Mouse (Mus musculus): ENCODE measurements around the gene Sptbn4.

Gene Sptbn4

DNA sequence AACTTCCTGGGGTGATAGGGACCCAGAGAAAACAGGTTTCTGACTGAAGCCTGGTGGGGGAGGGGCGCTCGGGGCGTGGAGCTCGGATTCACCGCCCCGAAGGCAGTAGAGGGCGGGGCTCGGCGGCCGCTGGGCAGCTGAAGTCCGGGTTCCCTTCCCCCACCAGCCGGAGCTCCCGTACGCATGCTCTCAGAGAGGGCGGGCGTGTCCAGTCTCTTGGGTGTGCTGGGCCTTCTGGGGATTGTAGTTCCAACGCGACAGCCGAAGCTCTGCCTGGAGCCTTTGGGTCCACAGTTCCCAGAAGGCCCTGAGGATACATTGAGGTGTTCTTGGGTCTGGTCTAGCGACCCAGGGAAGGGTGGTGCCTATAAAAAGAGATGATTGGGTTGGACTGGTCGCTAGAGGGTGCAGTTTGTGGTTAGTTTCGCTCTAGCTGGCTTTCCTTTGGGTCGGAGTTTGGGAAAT, 27.0 kb upstream of the Sptbn4 start:
- DNase-seq (ENCODE audit: low spot score) = peak; percentile 95

DNA sequence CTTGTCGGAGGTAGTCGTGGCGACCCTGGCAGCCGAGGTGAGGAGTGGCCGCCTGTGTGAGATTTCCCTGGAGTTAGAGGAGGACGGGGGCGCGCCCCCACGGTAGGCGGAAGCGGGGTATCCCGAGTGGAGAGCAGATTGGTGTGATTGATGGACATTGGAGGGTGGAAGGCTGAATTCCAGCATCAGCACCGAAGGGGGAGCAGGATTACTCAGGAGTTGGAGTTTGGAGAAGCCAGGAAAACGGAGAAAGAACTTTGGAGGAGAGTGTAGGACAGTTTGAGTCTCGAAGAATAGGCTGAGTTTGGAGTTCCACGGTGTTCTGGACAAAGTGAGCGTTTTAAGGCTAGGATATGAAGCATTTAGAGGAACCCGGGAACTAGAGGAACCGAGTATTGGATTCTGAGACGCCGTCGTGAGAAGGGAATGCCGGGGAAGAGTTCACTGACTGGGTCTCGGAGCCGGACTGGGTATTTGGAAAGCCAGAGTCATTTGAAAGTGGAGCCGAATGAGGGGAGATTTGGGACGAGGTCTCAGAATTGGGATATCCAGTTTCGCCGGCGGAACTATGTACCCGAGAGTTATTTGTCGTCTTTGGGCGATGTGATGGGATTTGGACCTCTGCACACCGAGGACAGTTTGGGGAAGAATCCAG, 26.5 kb upstream of the Sptbn4 start:
- no peak for DNase-seq (ENCODE audit: low spot score)

DNA sequence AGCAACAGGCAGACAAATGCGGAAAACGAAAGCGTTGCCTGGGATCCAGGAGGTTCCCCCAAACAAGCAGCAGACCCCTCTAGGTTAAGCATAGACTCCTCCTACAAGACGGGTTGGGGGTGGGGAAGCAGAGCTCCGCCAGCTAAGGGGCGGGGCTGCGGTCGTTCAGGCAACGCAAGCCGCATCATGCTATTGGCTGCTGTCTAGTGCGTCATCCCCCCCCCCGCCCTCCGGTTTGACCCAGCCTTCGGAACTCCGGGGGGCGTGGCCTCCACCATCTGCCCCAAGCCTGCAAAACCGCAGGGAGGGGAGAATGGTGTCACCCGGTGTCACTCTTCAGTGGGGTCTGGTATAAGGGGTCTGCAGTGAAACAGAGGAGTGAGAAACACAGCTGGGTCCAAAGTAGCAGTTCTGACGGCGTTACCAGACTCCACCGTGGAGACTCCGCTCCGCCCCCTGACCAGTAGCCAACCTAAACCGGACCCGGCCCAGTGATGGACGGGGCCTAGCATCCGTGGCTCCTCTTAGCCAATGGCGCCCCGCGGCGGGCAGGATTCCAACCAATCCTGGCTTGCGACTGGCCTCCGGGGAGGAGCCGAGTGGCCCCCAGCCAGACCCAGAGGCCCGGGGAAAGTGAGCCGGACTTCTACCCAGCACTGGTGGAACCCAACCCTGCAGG, 25.8 kb upstream of the Sptbn4 start, which contains the start of gene Sertad3:
TSS of gene Sertad3 (plus strand) at position 613 of the 679 bp plus-strand sequence.
- peak; percentile 99 for DNase-seq (ENCODE audit: low spot score)

DNA sequence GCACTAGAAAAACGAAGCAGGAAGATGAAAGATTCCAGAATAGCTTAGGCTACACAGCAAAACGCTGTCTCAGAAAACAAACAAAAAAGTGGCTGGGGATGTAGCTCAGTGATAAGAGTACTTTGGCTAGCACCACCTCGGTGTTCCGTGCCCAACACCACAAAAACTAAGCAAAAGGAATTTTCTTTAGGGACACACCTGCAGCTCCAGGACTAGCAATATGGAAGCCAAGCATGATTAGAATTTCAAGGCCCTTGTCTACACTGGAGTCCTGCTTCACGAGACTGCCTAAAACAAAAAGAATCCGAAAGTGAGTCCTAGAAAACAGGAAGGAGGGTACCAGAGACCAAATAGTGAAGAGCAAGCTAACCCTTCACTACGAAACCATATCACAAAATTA, 25.1 kb upstream of the Sptbn4 start:
- no peak for DNase-seq (ENCODE audit: low spot score)

DNA sequence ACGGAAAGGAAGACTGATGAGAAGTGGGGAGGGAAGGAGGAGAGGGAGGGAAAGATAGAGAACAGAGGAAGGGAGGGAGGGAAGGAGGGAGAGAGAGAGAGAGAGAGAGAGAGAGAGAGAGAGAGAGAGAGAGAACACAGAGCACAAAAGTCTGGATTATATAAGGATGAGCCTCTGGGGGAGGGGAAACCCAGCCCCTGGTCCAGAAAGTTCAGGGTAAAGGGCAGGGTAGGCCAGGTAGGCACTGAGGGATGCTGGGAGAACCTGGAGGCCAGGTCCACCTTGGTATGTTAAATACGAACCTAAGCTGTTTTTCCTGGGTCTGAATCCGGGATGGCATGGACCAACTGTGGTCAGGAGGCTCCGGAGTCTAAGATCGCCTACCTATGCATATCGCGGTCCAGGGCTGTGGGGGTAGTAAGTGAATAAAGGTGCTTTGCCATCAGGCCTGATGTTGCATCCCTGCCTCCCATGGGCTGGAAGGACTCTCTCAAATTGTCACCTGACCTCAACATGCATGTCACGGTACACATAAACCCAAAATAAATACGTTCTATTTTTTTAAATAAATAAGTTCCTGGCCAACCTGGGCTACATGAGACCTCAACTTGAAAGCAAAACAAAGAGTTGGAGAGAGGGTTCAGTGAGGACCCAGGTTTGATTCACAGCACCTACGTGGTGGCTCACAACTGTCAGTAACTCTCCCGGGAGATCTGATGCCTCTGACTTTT, 24.1 kb upstream of the Sptbn4 start:
- no peak for DNase-seq (ENCODE audit: low spot score)

DNA sequence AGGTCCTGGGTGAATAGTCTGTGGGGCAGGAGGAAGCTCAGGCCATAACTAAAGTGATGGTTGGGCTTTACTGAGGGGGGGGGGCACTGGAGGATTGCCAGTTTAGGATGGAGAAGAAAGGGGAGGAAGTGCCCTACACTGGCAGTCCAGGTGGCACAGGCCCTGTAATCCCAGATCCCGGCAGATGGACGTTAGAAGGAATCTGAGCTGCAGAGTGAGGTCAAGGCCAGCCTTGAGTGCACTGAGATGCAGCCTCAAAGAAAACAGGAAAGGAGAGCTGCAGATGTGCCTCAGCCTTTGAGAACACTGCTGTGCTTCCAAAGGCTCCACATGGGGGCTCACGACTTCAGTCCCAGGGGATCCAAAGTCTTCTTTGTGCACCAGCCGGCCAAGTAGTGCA, 20.2 kb upstream of the Sptbn4 start:
- no peak for DNase-seq (ENCODE audit: low spot score)

DNA sequence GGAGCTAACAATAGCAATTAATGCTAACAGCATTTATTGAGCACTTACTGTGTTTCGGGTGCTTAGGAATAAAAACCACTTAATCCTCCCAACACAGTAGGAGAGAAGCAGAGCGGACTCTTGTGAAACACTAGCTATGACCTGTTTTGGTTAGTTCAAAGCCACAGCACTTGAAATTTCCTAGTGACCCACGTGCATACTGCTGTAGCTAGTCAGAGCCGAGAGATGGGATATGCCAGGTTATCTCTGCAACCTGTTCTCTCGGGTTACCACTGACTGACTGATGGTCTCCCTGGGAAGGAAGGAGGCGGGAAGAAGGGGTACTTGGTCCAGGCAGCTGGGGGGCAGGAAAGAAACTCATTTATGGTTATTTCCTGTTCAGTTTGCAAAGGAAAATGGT, 13.0 kb upstream of the Sptbn4 start:
- DNase-seq (ENCODE audit: low spot score) = no peak

DNA sequence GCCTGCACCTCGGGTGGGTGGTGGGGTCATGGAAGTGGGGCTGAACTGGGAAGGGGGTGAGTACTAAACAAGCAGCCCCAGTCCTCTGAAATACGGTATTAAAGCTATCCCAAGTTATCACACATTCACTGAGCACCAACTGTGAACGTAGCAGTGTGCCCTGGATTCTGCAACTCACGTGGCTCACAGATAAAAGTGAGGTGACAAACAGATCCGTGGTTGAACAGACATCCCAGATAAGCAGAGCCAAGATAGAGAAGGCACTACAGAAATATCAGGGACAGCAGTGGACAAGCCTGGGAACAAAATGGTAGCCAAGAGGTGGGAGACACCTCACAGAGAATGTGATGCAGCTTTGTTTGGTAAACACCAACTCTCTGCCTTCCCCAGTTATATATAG, 12.2 kb upstream of the Sptbn4 start:
- DNase-seq (ENCODE audit: low spot score) = no peak

DNA sequence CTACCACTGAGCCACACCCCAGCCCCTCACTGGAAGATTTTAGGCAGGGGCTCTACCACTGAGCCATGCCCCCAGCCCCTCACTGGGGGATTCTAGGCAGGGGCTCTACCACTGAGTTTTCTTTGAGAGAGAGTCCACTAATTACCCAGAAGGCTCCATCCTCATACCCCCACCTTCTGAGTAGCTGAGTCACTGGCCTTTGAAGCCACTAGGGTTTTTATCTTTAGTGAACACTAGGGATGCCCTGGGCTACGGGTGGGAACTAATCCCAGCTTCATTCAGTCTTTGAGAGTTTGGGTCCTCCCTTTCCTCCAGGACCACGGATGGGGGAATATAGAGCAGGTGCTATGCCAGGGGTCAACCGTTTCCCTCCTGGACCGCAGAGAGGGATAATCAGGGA, 11.1 kb upstream of the Sptbn4 start:
- no peak for DNase-seq (ENCODE audit: low spot score)

DNA sequence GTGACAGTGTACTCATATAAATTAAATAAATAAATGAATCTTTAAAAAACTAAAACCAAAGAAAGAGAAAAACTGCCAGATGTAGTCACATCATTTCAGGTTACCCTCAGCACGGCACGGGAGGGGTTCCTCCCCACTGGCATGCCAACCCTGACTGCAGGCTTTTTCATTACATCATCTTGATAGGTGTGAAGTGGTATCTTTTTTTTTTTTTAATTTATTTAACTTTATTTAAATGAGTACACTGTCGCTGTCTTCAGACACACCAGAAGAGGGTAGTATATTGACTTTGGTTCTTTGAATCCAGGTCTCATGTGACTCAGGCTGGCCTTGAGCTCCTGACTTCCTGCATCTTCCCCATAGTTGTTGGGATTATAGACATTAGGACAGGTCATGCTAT, 7.8 kb upstream of the Sptbn4 start:
- no peak for DNase-seq (ENCODE audit: low spot score)

DNA sequence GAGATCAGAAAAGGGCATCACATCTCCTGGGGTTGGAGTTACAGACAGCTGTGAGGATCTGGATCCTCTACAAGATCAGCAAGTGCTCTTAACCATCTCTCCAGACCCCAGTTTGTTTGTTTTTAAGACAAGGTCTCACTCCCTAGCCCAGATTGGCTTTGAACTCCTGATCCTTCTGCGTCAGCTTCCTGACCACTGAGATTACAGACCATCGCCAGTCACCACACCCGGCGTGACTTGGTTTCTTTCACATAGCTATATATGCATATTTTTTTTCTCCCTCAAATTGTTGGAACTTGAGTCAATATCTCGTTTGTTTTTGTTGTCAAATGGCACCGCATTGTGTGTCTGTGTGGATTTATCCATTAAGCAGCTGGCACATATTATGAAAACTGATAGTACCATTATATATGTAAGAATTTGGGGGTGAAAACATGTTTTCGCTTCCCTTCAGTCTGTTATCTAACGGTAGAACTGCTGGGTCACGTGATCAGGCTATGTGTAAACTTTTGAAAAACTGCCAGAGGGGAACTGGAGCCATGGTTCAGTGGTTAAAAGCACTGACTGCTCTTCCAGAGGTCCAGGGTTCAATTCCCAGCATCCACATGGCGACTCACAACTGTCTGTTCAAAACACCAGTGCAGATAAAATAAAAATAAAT, 7.1 kb upstream of the Sptbn4 start:
- no peak for DNase-seq (ENCODE audit: low spot score)

DNA sequence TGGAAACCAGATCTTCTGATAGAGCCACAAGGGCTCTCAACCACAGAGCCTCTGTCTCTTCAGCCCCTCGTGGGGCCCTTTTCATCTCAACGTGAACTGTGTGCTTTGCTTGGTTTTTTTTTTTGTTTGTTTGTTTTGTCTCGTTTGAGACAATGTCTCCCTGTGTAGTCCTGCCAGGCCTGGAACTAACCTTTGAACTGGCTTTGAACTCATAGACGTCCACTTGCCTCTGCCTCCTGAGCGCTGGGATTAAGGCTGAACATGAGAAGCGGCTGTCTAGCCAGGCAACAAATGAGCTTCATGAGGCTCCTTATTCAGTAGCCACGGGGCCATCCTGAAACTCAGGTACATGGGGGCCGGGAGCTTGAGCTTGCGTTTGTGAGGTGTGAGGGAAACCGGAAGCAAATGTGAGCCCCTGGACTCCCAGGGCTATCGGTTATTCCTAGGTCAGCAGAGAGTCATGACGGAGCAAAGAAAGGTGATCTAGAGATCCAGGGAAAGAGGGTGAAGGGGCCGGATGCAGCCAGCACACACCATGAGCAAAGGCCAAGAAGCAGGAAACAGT, 4.8 kb upstream of the Sptbn4 start:
- DNase-seq (ENCODE audit: low spot score) = no peak

DNA sequence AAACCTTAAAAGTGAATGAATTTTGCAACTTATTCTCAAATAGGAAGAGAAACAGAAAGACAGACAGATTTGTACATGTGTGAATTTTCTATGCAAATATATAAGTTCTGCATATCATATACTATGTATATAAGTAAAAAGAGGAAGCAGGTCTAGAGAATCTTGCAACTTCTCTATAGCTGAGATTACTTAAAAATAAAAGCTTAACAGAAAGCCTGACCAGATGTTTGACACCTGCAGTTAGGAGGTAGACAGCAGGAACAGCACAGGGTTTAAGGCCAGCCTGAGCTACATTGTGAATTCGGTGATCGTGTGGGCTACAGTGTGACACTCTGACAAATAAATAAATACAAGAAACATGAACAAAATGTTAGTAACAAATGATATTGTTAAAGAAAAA, 3.9 kb upstream of the Sptbn4 start:
- no peak for DNase-seq (ENCODE audit: low spot score)

DNA sequence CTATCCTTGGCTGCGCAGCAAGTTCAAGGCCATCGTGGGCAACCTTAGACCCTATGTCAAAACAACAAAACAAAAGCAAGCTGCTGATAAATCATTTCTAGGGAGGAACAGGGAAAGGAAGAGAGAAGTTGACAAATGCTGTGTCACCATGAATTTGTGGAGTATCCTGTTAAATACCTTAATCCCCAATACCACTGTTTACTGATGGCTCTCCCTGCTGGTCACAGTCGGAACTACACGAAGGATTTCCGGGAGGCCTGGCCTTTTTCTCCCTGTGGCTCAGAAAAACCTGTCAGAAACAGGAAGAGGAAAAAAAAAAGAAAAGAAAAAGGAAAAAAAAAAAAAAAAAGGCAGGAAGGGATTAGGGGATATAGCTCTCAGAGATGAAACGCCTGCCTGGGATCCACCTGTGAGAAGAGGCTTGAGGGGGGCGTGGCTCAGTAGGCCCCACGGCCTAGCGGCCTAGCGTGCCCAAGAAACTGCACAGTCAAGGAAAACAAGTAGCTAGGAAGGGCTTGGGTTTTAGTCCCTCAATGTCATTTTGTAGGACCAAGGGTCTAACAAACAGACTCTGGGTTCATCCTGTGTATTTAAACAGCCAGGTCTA, 1.9 kb upstream of the Sptbn4 start:
- no peak for DNase-seq (ENCODE audit: low spot score)

DNA sequence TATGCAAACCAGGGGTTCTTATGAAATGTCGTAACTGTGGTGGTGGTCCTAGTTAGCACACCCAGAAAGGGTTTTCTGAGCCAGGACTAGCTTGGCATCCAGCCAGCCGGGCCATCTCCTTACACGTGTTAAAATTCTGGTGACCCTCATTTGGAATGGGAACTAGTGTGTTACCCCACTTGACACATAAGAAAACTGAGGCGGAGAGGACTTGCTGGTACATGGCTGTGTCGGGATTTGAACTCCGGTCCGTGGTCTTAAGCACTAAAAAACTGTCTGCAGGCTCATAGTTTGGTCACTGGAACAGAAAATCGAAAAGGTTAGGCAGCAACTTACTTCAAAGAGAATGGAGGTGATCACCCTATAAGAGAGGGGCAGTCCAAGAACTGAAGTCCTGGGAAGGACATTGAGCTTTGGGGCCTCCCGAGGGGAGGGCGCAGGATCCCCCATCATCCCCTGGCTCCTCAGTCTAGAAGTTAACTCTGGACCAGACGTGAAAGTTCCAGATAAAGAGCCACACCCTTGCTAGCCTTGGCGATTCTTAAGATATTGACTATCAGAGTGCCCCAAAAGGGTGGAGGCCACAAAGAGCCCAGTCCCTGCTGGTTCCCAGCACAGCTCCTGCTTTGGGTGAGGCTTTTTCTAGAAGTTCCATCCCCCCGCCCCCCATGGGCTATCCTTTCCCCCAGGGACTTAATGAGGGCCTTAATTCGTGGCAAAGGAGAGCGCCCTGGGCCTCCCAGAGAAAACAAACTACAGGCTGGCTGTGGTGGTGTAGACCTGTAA, 1.1 kb upstream of the Sptbn4 start:
- DNase-seq (ENCODE audit: low spot score) = no peak

DNA sequence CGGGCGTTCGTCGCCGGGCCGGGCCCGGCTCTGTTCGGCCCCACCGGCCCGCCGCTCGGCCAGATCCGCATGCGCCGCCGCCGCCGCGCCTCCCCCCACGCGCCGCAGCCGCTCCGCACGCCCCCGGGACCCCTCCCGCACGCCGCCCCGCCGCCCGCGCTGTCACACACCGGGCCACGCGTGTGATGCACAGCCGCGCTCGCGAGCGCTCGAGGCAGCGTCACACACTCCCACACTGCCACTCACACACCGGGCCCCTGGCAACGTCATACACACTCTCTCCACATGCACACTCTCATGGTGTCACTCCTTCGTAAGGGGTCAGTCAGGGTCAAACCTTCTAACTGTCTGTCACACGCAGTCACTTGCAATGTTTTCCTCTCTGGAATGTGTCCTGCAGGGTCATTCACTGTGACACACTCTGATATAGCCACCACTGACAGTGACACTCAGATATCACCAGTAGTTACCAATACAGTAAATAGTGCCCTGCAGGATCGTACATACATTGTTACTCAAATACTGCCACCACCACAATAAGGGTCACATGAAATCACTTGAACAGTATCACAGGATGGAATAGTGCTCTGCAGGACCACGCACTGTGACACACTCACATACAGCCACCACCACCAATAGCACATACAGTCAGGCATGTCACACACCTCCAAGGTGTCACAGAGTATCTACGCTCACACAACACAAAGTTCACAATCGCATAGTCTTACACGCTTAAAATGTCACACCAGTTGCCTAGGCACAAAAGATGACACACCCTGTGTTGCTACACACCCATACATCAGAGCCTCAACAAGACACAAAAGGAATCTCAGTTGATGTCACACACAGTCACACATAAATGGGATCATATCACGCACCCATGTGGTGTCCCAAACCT, 716 bp downstream of the Sptbn4 start:
- DNase-seq (ENCODE audit: low spot score) = no peak

DNA sequence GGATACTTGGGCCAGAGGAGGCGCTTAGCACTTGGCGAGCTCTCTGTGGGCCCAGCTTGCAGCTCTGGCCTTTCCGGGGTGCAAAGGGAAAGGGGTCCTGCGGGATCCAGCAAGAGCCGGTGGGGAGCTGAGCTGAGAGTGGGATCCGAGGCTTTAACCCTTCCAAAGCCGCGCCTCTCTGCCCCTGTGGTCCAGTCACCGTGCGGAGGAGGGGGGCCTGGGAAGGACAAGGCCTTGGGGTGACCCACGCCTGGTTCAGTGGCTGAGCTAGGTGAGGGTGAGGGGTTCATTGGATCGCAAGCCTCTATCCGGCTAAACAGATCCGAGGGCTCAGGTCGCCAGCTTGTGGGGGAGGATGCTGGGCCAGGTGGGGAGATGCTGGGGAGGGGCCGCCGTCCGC, 1.4 kb downstream of the Sptbn4 start:
- no peak for DNase-seq (ENCODE audit: low spot score)

DNA sequence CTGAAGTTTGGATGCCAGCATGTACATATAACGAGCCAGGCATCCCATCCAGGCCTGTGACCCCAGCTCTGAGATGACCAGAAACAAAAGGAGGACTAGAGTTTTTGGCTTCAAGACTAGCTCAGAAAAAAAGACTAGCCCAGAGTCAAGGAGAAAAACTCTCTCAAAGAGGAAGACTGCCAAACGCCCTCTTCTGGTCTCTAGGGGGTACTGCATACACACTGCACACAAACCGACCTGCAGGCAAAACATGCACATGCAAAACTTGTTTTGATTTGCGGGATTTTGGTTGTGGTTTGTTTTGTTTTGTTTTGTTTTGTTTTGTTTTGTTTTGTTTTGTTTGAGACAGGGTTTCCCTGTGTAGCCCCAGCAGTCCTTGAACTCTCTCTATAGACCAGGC, 7.5 kb downstream of the Sptbn4 start:
- DNase-seq (ENCODE audit: low spot score) = no peak

DNA sequence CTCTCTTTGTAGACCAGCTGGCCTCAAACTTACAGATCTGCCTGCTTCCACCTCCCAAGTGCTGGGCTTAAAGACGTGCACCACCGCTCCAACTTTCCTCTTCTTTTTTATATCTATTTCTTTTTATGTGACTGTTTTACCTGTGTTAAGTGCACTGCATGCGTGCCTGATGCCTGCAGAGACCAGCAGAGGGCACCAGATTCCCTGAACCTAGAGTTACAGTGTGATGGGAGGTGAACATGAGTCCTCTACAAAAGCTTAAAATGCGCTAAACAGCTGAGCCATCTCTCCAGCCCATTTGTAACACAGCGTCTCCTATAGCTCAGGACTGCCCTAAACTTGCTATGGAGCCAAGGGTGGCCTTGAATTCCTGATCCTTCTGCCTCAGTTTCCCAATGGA, 9.9 kb downstream of the Sptbn4 start:
- DNase-seq (ENCODE audit: low spot score) = no peak

DNA sequence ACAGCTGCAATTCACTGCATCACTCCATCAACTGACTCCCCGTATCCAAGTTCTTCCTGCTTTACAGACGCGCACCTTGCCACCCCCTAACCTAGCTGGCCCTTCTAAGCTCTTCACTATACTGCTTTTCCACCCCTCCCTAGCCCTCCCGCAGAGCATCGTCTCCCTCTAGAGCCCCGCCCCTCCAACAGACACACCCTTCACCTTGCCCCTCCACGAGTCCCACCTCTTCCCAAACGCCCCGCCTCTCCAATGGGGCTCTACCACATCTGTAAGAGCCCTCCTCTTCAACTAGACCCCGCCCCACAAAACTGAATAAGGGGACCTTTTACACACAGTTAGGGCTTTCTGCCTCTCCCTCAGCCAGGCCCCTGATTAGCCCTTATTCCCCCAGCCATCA, 13.7 kb downstream of the Sptbn4 start:
- no peak for DNase-seq (ENCODE audit: low spot score)

Measured in urinary bladder, postnatal 10 days (tissue).